Mouse (Mus musculus) hematopoietic stem cell, adult 5-6 weeks (primary cell): Measurements from ENCODE around the gene Gm8127. TPM values are rescaled to one million over a fixed set of nuclear protein-coding genes. Genes with fewer than 3 reads are reported as not detected.
"Not testable (repeated sequence)": the region's sequence is repeated elsewhere in the genome, so short reads cannot be mapped to it uniquely, and the experiment has no call there.

Experiments
- ATAC-seq, 2 experiments: fragments of 125-278 bp in 1 of 2; replicated peaks in 1 of 2; 2 replicates each; pipeline ENCODE4 v1.8.0; 2016 to 2017; ENCODE audit warnings: inconsistent platforms in 2 of 2, mild to moderate bottlenecking in 2 of 2, moderate number of reproducible peaks in 2 of 2, low read depth in 1 of 2, moderate TSS enrichment in 1 of 2; ENCODE audit not compliant: low FRiP score in 2 of 2, poor library complexity in 2 of 2, severe bottlenecking in 2 of 2, insufficient read depth in 1 of 2, low TSS enrichment in 1 of 2
- total RNA-seq: library from RNA; stranded (forward); fragments of 172-1452, 232-1000 nt; gene quantifications from 2 replicates; pipeline ENCODE4 v1.2.3, GENCODE M21; 2017

Gene Gm8127
- not detected in 2 replicates for total RNA-seq

DNA sequence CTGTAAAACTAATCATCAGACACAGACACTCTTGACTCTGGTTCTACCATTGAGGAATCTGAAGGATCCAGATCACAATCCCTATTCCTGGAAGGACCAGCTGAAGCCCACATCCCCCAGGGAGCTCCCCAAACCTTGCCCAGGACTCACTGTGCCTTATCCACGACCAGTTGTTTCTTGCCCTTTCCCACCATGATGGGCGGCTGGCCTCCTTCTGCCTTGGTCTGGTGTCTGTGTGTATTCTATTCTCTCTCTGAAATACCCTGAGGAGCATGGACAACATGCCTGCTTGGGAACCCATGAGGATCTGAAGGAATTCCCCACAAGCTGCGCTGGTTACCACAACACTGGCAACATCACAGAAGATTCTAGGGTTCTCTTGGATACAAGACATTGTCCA lies at the start of gene Gm8127:
Gm8127 (minus strand) TSS at position 330 of the 400 bp plus-strand sequence.
- not testable (repeated sequence) for ATAC-seq

DNA sequence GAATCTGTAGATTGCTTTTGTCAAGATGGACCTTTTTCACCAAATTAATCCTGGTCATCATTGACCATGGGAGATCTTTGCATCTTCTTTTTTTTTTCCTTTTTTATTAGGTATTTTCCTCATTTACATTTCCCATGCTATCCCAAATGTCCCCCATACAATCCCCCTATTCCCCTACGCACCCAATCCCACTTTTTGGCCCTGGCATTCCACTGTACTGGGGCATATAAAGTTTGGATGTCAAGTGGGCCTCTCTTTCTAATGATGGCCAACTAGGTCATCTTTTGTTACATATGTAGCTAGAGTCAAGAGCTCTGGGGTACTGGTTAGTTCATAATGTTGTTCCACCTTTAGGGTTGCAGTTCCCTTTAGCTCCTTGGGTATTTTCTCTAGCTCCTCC lies 44.0 kb upstream of the Gm8127 start:
- not testable (repeated sequence) for ATAC-seq

DNA sequence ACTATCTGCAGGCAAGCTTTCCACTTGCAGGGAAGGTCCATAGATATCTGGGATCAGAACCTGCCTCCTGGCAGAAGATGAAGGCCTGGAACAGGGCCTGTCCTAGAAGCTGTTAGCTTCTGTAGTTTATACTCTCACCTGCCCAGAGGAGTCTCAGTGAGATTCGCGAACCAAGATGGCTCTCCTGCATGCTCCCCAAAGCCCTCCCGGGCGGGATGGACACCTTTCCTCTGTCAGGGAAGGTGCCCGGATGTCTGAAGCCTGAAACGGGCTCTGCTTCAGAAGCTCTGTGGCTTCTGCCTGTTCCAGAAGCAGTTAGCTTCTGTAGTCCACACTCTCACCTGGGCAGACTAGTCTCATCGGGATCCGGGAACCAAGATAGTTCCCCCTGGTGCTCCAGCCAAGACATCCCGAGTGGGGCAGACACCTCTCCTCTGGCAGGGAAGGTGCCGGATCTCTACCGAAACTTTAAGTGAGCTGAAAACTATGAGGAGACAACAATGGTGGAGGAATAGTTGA lies 37.8 kb upstream of the Gm8127 start:
- not testable (repeated sequence) for ATAC-seq

- ATAC-seq, result not testable (repeated sequence)
Observed at GRCm38 (mm10) chr14:43328603-43329002, 35.0 kb upstream of the Gm8127 start.

GRCm38 (mm10) chr14:43319516-43319915 lies 25.9 kb upstream of the Gm8127 start:
- not testable (repeated sequence) for ATAC-seq

DNA sequence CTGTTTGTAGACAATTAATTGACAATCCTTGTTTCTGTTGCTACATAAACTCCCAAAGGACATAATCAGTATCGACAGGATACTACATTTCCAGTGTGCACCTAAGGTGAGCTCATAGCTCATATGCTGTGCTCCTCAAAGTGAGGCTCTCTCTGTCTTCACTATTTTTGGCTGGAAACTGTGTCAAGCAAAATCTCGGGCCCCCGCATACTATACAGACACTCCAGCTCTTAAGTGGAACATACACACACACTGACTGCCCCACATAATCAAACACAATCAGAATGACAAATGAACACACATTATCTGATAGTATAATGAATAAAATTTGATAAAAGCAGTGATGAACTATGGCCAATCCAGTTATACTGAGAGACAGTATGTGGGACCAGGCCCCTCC lies 15.0 kb downstream of the Gm8127 start:
- ATAC-seq, result not testable (repeated sequence)

GRCm38 (mm10) chr14:43278146-43278545 lies 15.5 kb downstream of the Gm8127 start:
- not testable (repeated sequence) for ATAC-seq

GRCm38 (mm10) chr14:43277468-43277867 lies 16.2 kb downstream of the Gm8127 start:
- ATAC-seq, result not testable (repeated sequence)

GRCm38 (mm10) chr14:43275752-43276151 lies 17.9 kb downstream of the Gm8127 start:
- ATAC-seq, result not testable (repeated sequence)

DNA sequence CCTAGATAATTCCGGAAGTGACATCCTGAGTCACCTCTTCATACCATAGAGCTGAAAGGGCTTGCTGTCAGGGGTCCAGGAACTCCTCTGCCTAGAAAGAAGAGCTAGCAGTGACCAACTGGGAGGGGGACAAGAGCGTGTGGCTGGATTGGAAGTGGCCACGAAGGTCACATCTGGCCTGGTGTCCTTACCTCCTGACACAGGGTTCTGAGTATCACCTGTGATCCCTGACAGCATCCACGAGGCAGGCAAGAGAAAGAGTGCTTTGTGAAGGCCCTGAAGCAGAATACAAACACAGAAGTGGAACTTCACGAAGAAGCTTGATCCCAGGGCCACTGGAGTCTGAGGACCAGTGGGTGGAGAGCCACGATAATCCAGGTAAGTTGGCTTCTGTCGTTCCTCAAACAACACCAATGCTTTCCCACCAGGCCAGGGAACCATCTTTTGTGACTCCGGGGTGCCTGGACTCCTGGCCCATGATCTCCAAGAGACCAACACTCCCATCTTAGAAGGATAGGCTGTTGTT lies 18.6 kb downstream of the Gm8127 start, which contains the start of gene Gm9732:
Gm9732 (plus strand) TSS at position 51 of the 526 bp plus-strand sequence.
- not testable (repeated sequence) for ATAC-seq

DNA sequence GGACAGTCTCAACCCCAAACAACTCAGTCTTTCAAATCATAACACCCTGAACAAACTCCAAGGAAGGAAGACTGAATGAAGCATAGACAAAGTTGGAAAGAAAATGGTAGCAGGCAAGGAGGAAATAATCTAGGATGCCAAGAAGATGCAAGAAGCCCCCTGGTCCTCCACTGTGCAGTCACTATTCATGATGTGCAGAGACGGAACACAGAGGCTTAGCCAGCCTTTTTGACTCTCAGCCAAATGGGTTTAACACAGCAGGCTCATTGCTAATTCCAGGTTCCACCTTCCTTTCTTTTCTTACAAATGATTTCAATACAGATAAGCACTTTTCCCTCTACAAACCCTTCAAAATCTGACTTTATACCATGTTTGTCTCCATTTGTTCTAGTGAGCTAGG lies 20.5 kb downstream of the Gm8127 start:
- not testable (repeated sequence) for ATAC-seq

DNA sequence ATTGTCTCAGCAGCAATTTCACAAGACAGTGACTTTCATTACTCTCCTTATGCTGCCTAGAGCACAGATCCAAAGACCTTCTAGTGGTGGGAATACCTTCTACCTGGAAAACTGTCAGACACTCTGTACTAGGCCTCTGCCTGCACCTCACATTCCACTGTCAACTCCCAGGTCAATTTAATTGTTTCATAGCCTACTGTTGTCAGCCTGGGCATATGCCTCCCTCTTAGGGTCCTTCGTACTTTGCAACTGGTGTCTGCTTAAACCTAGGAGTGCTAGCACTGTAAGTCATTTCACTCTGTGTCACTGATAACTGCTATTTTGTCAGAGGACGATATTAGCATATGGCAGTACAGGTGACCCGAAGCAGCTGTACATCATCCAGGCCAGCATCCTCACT lies 24.4 kb downstream of the Gm8127 start:
- ATAC-seq, result not testable (repeated sequence)

- not testable (repeated sequence) for ATAC-seq
Observed at GRCm38 (mm10) chr14:43268521-43269084, 25.0 kb downstream of the Gm8127 start.

DNA sequence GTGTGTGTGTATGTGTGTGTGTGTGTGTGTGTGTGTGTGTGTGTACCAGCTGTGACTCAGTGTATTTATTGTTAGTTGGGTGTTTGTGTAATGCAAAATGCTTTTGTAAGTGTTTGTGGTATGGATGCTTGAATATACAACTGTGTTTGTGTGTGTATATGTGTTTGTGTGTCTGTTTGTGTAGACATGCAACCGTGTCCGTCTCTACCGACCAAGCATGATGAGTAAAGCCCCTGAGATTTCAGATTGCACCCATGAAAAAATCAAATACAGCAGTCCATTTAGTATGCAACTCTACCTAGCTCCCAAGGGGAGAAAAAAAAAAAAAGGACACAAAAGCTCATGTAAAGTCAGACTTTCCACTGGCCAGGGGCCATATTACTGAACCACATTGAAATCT lies 30.2 kb downstream of the Gm8127 start:
- not testable (repeated sequence) for ATAC-seq

GRCm38 (mm10) chr14:43258349-43258748 lies 35.3 kb downstream of the Gm8127 start, which contains the start of gene Gm8126:
Gm8126 (plus strand) TSS chr14:43258649.
- ATAC-seq, result not testable (repeated sequence)

- ATAC-seq, result not testable (repeated sequence)
Observed at GRCm38 (mm10) chr14:43256511-43256910, 37.1 kb downstream of the Gm8127 start.

- ATAC-seq, result not testable (repeated sequence)
Observed at GRCm38 (mm10) chr14:43250549-43251253, 42.9 kb downstream of the Gm8127 start.

DNA sequence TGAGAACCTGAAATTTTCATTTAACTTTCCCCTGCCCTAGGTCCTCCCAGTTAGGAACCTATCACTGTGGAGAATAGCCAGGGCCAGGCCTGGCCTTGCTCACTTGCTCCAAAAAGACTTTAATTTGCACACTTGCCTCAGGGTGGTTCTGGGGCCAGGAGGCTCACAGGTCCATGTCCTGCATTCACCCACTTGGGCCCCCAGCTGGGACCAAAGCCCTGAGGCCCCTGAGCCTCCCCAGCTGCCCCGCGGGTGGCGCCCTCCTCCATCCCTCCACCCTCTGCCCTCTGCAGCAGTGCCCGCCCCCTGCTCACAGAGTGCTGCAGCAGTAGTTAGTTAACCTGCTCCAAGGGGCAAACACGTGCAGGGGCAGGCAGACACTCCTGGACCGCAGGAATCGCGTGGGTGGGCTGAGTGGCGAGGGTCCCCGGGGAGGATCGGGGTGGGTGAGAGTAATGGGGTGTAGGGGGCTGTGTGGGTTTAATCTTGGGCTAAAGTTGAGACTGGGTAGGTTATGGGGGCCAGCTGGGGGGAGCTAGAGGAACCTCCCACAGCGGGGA lies 43.9 kb downstream of the Gm8127 start:
- not testable (repeated sequence) for ATAC-seq
